Mouse (Mus musculus) left cerebral cortex, postnatal 36 days (tissue): ENCODE results near the gene S1pr4. TPM values are rescaled to one million over a fixed set of nuclear protein-coding genes. Genes with fewer than 3 reads are reported as not detected.

Source experiments
- DNase-seq, 2 experiments: peaks; one replicate each; pipeline ENCODE4 v3.0.0; 2021 to 2022; ENCODE audit warnings: low spot score in 2 of 2, mixed read lengths in 1 of 2
- intact Hi-C: fragments of 180-260 bp; cut with DNase I; formaldehyde crosslinking; loops from one replicate; pipeline ENCODE4 v1.15.1; 2025
- total RNA-seq, 2 experiments: library from RNA; stranded (reverse); gene quantifications; 2 replicates each; pipeline ENCODE4 v1.2.3; 2021

S1pr4 gene
- total RNA-seq, 2 experiments from 2014 or later: 0.43 to 0.52 TPM

- intact Hi-C loops: loop anchor here (1.0 kb wide), 1 partner anchor 49 kb away; the partner anchor contains the start of gene Gna11
- peak; percentile 98 to 99 for DNase-seq
Observed at GRCm38 (mm10) chr10:81496264-81496901, 3.5 kb downstream of the S1pr4 start, which contains the start of gene Ncln. TSS of gene Ncln (minus strand) at chr10:81496392.

GRCm38 (mm10) chr10:81495616-81496263, 4.2 kb downstream of the S1pr4 start:
- DNase-seq: no peak
- intact Hi-C loops: loop anchor here (1.0 kb wide), 1 partner anchor 50 kb away; the partner anchor contains the start of gene Gna11

- intact Hi-C loops: no loop called here
- no peak for DNase-seq
Observed at GRCm38 (mm10) chr10:81495151-81495550, 4.8 kb downstream of the S1pr4 start.

GRCm38 (mm10) chr10:81494260-81495041, 5.5 kb downstream of the S1pr4 start:
- intact Hi-C loops: no loop called here
- DNase-seq: no peak

GRCm38 (mm10) chr10:81493601-81494220, 6.2 kb downstream of the S1pr4 start:
- intact Hi-C loops: no loop called here
- DNase-seq: no peak

GRCm38 (mm10) chr10:81492606-81493240, 7.2 kb downstream of the S1pr4 start:
- no peak for DNase-seq
- intact Hi-C loops: no loop called here

- no peak for DNase-seq
- intact Hi-C loops: no loop called here
Observed at GRCm38 (mm10) chr10:81491018-81491417, 8.9 kb downstream of the S1pr4 start.

GRCm38 (mm10) chr10:81489941-81490340, 10.0 kb downstream of the S1pr4 start:
- no peak for DNase-seq
- intact Hi-C loops: no loop called here

- intact Hi-C loops: no loop called here
- no peak for DNase-seq
Observed at GRCm38 (mm10) chr10:81488081-81488480, 11.9 kb downstream of the S1pr4 start.

GRCm38 (mm10) chr10:81486496-81486895, 13.4 kb downstream of the S1pr4 start:
- no peak for DNase-seq
- intact Hi-C loops: no loop called here

GRCm38 (mm10) chr10:81485479-81486018, 14.4 kb downstream of the S1pr4 start:
- intact Hi-C loops: no loop called here
- DNase-seq: no peak

GRCm38 (mm10) chr10:81485060-81485449, 14.9 kb downstream of the S1pr4 start:
- intact Hi-C loops: no loop called here
- no peak for DNase-seq

- peak in 1 of 2 experiments; percentile 50 for DNase-seq
- intact Hi-C loops: no loop called here
Observed at GRCm38 (mm10) chr10:81484441-81485059, 15.4 kb downstream of the S1pr4 start.

GRCm38 (mm10) chr10:81483983-81484382, 15.9 kb downstream of the S1pr4 start:
- DNase-seq: no peak
- intact Hi-C loops: no loop called here

GRCm38 (mm10) chr10:81482533-81482889, 17.4 kb downstream of the S1pr4 start, which contains the start of gene Celf5:
TSS of gene Celf5 (minus strand) at chr10:81482709.
- DNase-seq: peak; percentile 71 to 83
- intact Hi-C loops: no loop called here

- peak in 1 of 2 experiments; percentile 51 for DNase-seq
- intact Hi-C loops: no loop called here
Observed at GRCm38 (mm10) chr10:81481605-81482532, 18.1 kb downstream of the S1pr4 start.

GRCm38 (mm10) chr10:81474461-81474860, 25.5 kb downstream of the S1pr4 start:
- intact Hi-C loops: no loop called here
- no peak for DNase-seq

- intact Hi-C loops: no loop called here
- peak; percentile 89 to 90 for DNase-seq
Observed at GRCm38 (mm10) chr10:81473003-81473451, 26.9 kb downstream of the S1pr4 start.
